Mouse (Mus musculus): ENCODE data around the gene Prr22. TPM values are rescaled to one million over a fixed set of nuclear protein-coding genes. Genes with fewer than 3 reads are reported as not detected.

Gene Prr22
- polyA plus RNA-seq, 1 experiment from 2014 or later, result 0.96 TPM

- H3K9ac ChIP-seq (ENCODE audit: low read length), result no peak overlapping the region
- H3K9me3 ChIP-seq (ENCODE audit: control insufficient read depth, low read length), result no peaks in the 10 kb centered on the region
- no peaks in the 10 kb centered on the region for H3K27me3 ChIP-seq (ENCODE audit: control insufficient read depth, insufficient read depth, low read length)
- no peak overlapping the region for H3K27ac ChIP-seq (replicated peaks in 1 of 2; ENCODE audit: control insufficient read depth in 1 of 2, insufficient read depth in 1 of 2, low read depth in 2 of 2, low read length in 2 of 2)
- H3K4me3 ChIP-seq (ENCODE audit: control insufficient read depth in 1 of 2, insufficient read depth in 1 of 2, low read depth in 1 of 2, low read length in 2 of 2), result no peak overlapping the region
- no peak for ATAC-seq (ENCODE audit: insufficient number of reproducible peaks, insufficient read depth, low FRiP score, low read depth)
- peaks cover 0 to 12% of the 10 kb centered on the region in 2 experiments; a peak in 1 of 4 replicates for H3K4me1 ChIP-seq (ENCODE audit: control insufficient read depth in 2 of 2, insufficient read depth in 2 of 2, low read length in 2 of 2)
- H3K4me2 ChIP-seq (ENCODE audit: low read length), result no peak overlapping the region
- 83% methylated on average over 3 of the region's 3 CpGs for WGBS
- no peaks in the 10 kb centered on the region for H3K36me3 ChIP-seq (ENCODE audit: control insufficient read depth, insufficient read depth, low read length)
Measured at GRCm38 (mm10) chr17:56792588-56792987, 22.5 kb downstream of the Prr22 start.

GRCm38 (mm10) chr17:56793614-56794319, 23.7 kb downstream of the Prr22 start:
- Histone ChIP-seq H3K27me3 (ENCODE audit: control insufficient read depth, insufficient read depth, low read length) (no peaks in the 10 kb centered on the region), H3K9me3 (ENCODE audit: control insufficient read depth, low read length) (no peaks in the 10 kb centered on the region), H3K36me3 (ENCODE audit: control insufficient read depth, insufficient read depth, low read length) (no peaks in the 10 kb centered on the region), H3K27ac (replicated peaks in 1 of 2; ENCODE audit: control insufficient read depth in 1 of 2, insufficient read depth in 1 of 2, low read depth in 2 of 2, low read length in 2 of 2) (no peak overlapping the region), H3K4me1 (ENCODE audit: control insufficient read depth in 2 of 2, insufficient read depth in 2 of 2, low read length in 2 of 2) (peaks cover 0 to 8% of the 10 kb centered on the region in 2 experiments; a peak in 1 of 4 replicates), H3K4me2 (ENCODE audit: low read length) (no peak overlapping the region), H3K9ac (ENCODE audit: low read length) (no peak overlapping the region), H3K4me3 (ENCODE audit: control insufficient read depth in 1 of 2, insufficient read depth in 1 of 2, low read depth in 1 of 2, low read length in 2 of 2) (no peak overlapping the region)
- no peak for ATAC-seq (ENCODE audit: insufficient number of reproducible peaks, insufficient read depth, low FRiP score, low read depth)
- WGBS, result 72% methylated on average over 6 of the region's 6 CpGs

- 65% methylated on average over 3 of the region's 3 CpGs for WGBS
- Histone ChIP-seq H3K9ac (ENCODE audit: low read length) (no peak overlapping the region), H3K9me3 (ENCODE audit: control insufficient read depth, low read length) (no peaks in the 10 kb centered on the region), H3K4me3 (ENCODE audit: control insufficient read depth in 1 of 2, insufficient read depth in 1 of 2, low read depth in 1 of 2, low read length in 2 of 2) (no peak overlapping the region), H3K4me2 (ENCODE audit: low read length) (no peak overlapping the region), H3K27me3 (ENCODE audit: control insufficient read depth, insufficient read depth, low read length) (no peaks in the 10 kb centered on the region), H3K4me1 (ENCODE audit: control insufficient read depth in 2 of 2, insufficient read depth in 2 of 2, low read length in 2 of 2) (no peaks in the 10 kb centered on the region), H3K27ac (replicated peaks in 1 of 2; ENCODE audit: control insufficient read depth in 1 of 2, insufficient read depth in 1 of 2, low read depth in 2 of 2, low read length in 2 of 2) (no peak overlapping the region), H3K36me3 (ENCODE audit: control insufficient read depth, insufficient read depth, low read length) (peaks cover 10% of the 10 kb centered on the region; the same call in 1 of the 2 replicates)
- no peak for ATAC-seq (ENCODE audit: insufficient number of reproducible peaks, insufficient read depth, low FRiP score, low read depth)
Measured at GRCm38 (mm10) chr17:56799276-56799675, 29.2 kb downstream of the Prr22 start.

- no peak overlapping the region for H3K9ac ChIP-seq (ENCODE audit: low read length)
- no peaks in the 10 kb centered on the region for H3K27me3 ChIP-seq (ENCODE audit: control insufficient read depth, insufficient read depth, low read length)
- 76% methylated on average over 8 of the region's 8 CpGs for WGBS
- no peak overlapping the region for H3K4me3 ChIP-seq (ENCODE audit: control insufficient read depth in 1 of 2, insufficient read depth in 1 of 2, low read depth in 1 of 2, low read length in 2 of 2)
- peaks cover 10% of the 10 kb centered on the region; the same call in 1 of the 2 replicates for H3K36me3 ChIP-seq (ENCODE audit: control insufficient read depth, insufficient read depth, low read length)
- H3K4me2 ChIP-seq (ENCODE audit: low read length), result no peak overlapping the region
- no peak for ATAC-seq (ENCODE audit: insufficient number of reproducible peaks, insufficient read depth, low FRiP score, low read depth)
- no peaks in the 10 kb centered on the region for H3K4me1 ChIP-seq (ENCODE audit: control insufficient read depth in 2 of 2, insufficient read depth in 2 of 2, low read length in 2 of 2)
- H3K9me3 ChIP-seq (ENCODE audit: control insufficient read depth, low read length), result no peaks in the 10 kb centered on the region
- H3K27ac ChIP-seq (replicated peaks in 1 of 2; ENCODE audit: control insufficient read depth in 1 of 2, insufficient read depth in 1 of 2, low read depth in 2 of 2, low read length in 2 of 2), result no peak overlapping the region
Measured at GRCm38 (mm10) chr17:56802065-56802464, 32.0 kb downstream of the Prr22 start.

- Histone ChIP-seq H3K9me3 (ENCODE audit: control insufficient read depth, low read length) (no peaks in the 10 kb centered on the region), H3K4me3 (ENCODE audit: control insufficient read depth in 1 of 2, insufficient read depth in 1 of 2, low read depth in 1 of 2, low read length in 2 of 2) (no peak overlapping the region), H3K27me3 (ENCODE audit: control insufficient read depth, insufficient read depth, low read length) (no peaks in the 10 kb centered on the region), H3K27ac (replicated peaks in 1 of 2; ENCODE audit: control insufficient read depth in 1 of 2, insufficient read depth in 1 of 2, low read depth in 2 of 2, low read length in 2 of 2) (no peak overlapping the region), H3K4me2 (ENCODE audit: low read length) (no peak overlapping the region), H3K4me1 (ENCODE audit: control insufficient read depth in 2 of 2, insufficient read depth in 2 of 2, low read length in 2 of 2) (peaks cover 6 to 10% of the 10 kb centered on the region in 2 experiments), H3K36me3 (ENCODE audit: control insufficient read depth, insufficient read depth, low read length) (peaks cover 10% of the 10 kb centered on the region; the same call in 1 of the 2 replicates), H3K9ac (ENCODE audit: low read length) (0 out of 2 replicates have a peak overlapping the region, but pooled peaks have one; percentile 8)
- ATAC-seq (ENCODE audit: insufficient number of reproducible peaks, insufficient read depth, low FRiP score, low read depth), result no peak
- WGBS, result 75% methylated on average over 5 of the region's 5 CpGs
Measured at GRCm38 (mm10) chr17:56804952-56805351, 34.9 kb downstream of the Prr22 start.

GRCm38 (mm10) chr17:56805784-56806183, 35.7 kb downstream of the Prr22 start:
- Histone ChIP-seq H3K9me3 (ENCODE audit: control insufficient read depth, low read length) (no peaks in the 10 kb centered on the region), H3K4me1 (ENCODE audit: control insufficient read depth in 2 of 2, insufficient read depth in 2 of 2, low read length in 2 of 2) (peaks cover 14 to 18% of the 10 kb centered on the region in 2 experiments), H3K36me3 (ENCODE audit: control insufficient read depth, insufficient read depth, low read length) (peaks cover 10% of the 10 kb centered on the region; the same call in 1 of the 2 replicates), H3K4me2 (ENCODE audit: low read length) (no peak overlapping the region), H3K27me3 (ENCODE audit: control insufficient read depth, insufficient read depth, low read length) (no peaks in the 10 kb centered on the region), H3K9ac (ENCODE audit: low read length) (no peak overlapping the region), H3K4me3 (ENCODE audit: control insufficient read depth in 1 of 2, insufficient read depth in 1 of 2, low read depth in 1 of 2, low read length in 2 of 2) (no peak overlapping the region), H3K27ac (replicated peaks in 1 of 2; ENCODE audit: control insufficient read depth in 1 of 2, insufficient read depth in 1 of 2, low read depth in 2 of 2, low read length in 2 of 2) (no peak overlapping the region)
- no peak for ATAC-seq (ENCODE audit: insufficient number of reproducible peaks, insufficient read depth, low FRiP score, low read depth)
- 75% methylated on average over 1 of the region's 1 CpGs for WGBS

GRCm38 (mm10) chr17:56808518-56808917, 38.5 kb downstream of the Prr22 start:
- no peak overlapping the region for H3K4me3 ChIP-seq (ENCODE audit: control insufficient read depth in 1 of 2, insufficient read depth in 1 of 2, low read depth in 1 of 2, low read length in 2 of 2)
- peak; percentile 58 for ATAC-seq (ENCODE audit: insufficient number of reproducible peaks, insufficient read depth, low FRiP score, low read depth)
- H3K4me1 ChIP-seq (ENCODE audit: control insufficient read depth in 2 of 2, insufficient read depth in 2 of 2, low read length in 2 of 2), result peaks cover 20 to 25% of the 10 kb centered on the region in 2 experiments
- no peak overlapping the region for H3K27ac ChIP-seq (replicated peaks in 1 of 2; ENCODE audit: control insufficient read depth in 1 of 2, insufficient read depth in 1 of 2, low read depth in 2 of 2, low read length in 2 of 2)
- H3K9me3 ChIP-seq (ENCODE audit: control insufficient read depth, low read length), result no peaks in the 10 kb centered on the region
- H3K27me3 ChIP-seq (ENCODE audit: control insufficient read depth, insufficient read depth, low read length), result no peaks in the 10 kb centered on the region
- WGBS, result 6% methylated on average over 9 of the region's 9 CpGs
- H3K4me2 ChIP-seq (ENCODE audit: low read length), result no peak overlapping the region
- no peak overlapping the region for H3K9ac ChIP-seq (ENCODE audit: low read length)
- 0 out of 2 replicates have a peak, but pooled peaks cover under 1% of the 10 kb centered on the region for H3K36me3 ChIP-seq (ENCODE audit: control insufficient read depth, insufficient read depth, low read length)
